Mouse (Mus musculus) liver, embryonic 16.5 days (tissue): ENCODE data around the gene Rln1. TPM values are rescaled to one million over a fixed set of nuclear protein-coding genes. Genes with fewer than 3 reads are reported as not detected.

Experiments used
- ATAC-seq: fragments of 200-750 bp; cut with Nextera tagmentation; 2 replicates; pipeline ENCODE4 v1.8.0; 2017; ENCODE audit warnings: low read depth, mild to moderate bottlenecking, moderate number of reproducible peaks, moderate library complexity
- H3K27ac ChIP-seq: fragments of 300-500 bp; sonication (generic); 2 replicates; pipeline ENCODE4 v1.5.1; 2014; ENCODE audit warnings: mild to moderate bottlenecking, low read length
- H3K27me3 ChIP-seq: fragments of 300-500 bp; sonication (generic); 2 replicates; pipeline ENCODE4 v1.6.1; 2014; ENCODE audit warnings: low read depth, low read length, mixed read lengths; ENCODE audit not compliant: control insufficient read depth, insufficient read depth
- H3K36me3 ChIP-seq: fragments of 300-500 bp; sonication (generic); 2 replicates; pipeline ENCODE4 v1.6.1; 2014; ENCODE audit warnings: mild to moderate bottlenecking; ENCODE audit not compliant: control insufficient read depth, insufficient read depth
- H3K4me1 ChIP-seq: fragments of 300-500 bp; sonication (generic); 2 replicates; pipeline ENCODE4 v1.6.1; 2014; ENCODE audit warnings: low read depth, low read length, mixed read lengths; ENCODE audit not compliant: control insufficient read depth
- H3K4me2 ChIP-seq: fragments of 300-500 bp; sonication (generic); 2 replicates; pipeline ENCODE4 v1.6.1; 2014; ENCODE audit warnings: low read depth, low read length, mixed read lengths
- H3K4me3 ChIP-seq: fragments of 300-500 bp; sonication (generic); 2 replicates; pipeline ENCODE4 v1.5.1; 2014; ENCODE audit warnings: low read depth, mild to moderate bottlenecking, low read length
- H3K9ac ChIP-seq: fragments of 300-500 bp; sonication (generic); 2 replicates; pipeline ENCODE4 v1.6.1; 2014; ENCODE audit warnings: low read depth, low read length
- H3K9me3 ChIP-seq: fragments of 300-500 bp; sonication (generic); replicated peaks from 2 replicates; pipeline ENCODE4 v1.6.1; 2016; ENCODE audit warnings: low read length; ENCODE audit not compliant: control insufficient read depth
- WGBS: fragments of 180-500 bp; shearing (Covaris S2); extraction: QIAGEN DNeasy Blood & Tissue Kit; methylation state at CpG from one replicate; pipeline ENCODE4 v1.1.7; 2014; ENCODE audit not compliant: insufficient replicate concordance; 5-methylcytosine and 5-hydroxymethylcytosine counted together
- polyA plus RNA-seq: library from polyadenylated mRNA; unstranded; fragments of >200 nt; fragmentation: Nextera tagmentation; extraction: Ambion mirVana; gene quantifications from 2 replicates; pipeline ENCODE4 v1.2.1, GENCODE M21; 2015

Rln1 gene
- not detected in 2 replicates for polyA plus RNA-seq

- H3K9ac ChIP-seq, result no peak within 1 kb of the TSS; the same call in 1 of the 2 replicates
- peak within 1 kb of the TSS; percentile 16 for H3K4me3 ChIP-seq
- peaks cover 25% of the 10 kb centered on the region for H3K27me3 ChIP-seq
- no peaks in the 10 kb centered on the region for H3K36me3 ChIP-seq
- no peak within 1 kb of the TSS for H3K27ac ChIP-seq
- WGBS, result 10% methylated on average over 23 of the region's 23 CpGs
- H3K4me2 ChIP-seq, result peak within 1 kb of the TSS; percentile 44
- ATAC-seq, result no peak
- H3K9me3 ChIP-seq, result no peaks in the 10 kb centered on the region
- no peaks in the 10 kb centered on the region for H3K4me1 ChIP-seq
Observed at GRCm38 (mm10) chr19:29334068-29334745, at the start of gene Rln1. Rln1 (minus strand) TSS chr19:29334670.

GRCm38 (mm10) chr19:29383368-29383767 is 48.9 kb upstream of the Rln1 start:
- no peak overlapping the region for H3K4me2 ChIP-seq
- H3K4me1 ChIP-seq, result no peaks in the 10 kb centered on the region; the same call in 1 of the 2 replicates
- WGBS, result 84% methylated on average over 5 of the region's 5 CpGs
- no peak for ATAC-seq
- no peaks in the 10 kb centered on the region for H3K9me3 ChIP-seq
- H3K27ac ChIP-seq, result no peak overlapping the region
- H3K9ac ChIP-seq, result no peak overlapping the region
- H3K36me3 ChIP-seq, result no peaks in the 10 kb centered on the region
- H3K4me3 ChIP-seq, result no peak overlapping the region
- no peaks in the 10 kb centered on the region for H3K27me3 ChIP-seq

GRCm38 (mm10) chr19:29379839-29380603 is 45.6 kb upstream of the Rln1 start:
- H3K36me3 ChIP-seq, result no peaks in the 10 kb centered on the region
- no peak overlapping the region for H3K4me3 ChIP-seq
- H3K9me3 ChIP-seq, result no peaks in the 10 kb centered on the region
- H3K4me1 ChIP-seq, result no peaks in the 10 kb centered on the region; the same call in 1 of the 2 replicates
- 65% methylated on average over 14 of the region's 14 CpGs for WGBS
- no peak overlapping the region for H3K9ac ChIP-seq
- ATAC-seq, result peak; percentile 63
- H3K4me2 ChIP-seq, result no peak overlapping the region
- peak overlapping the region; percentile 60 for H3K27ac ChIP-seq
- H3K27me3 ChIP-seq, result no peaks in the 10 kb centered on the region

GRCm38 (mm10) chr19:29376382-29376781 is 41.9 kb upstream of the Rln1 start:
- 54% methylated on average over 3 of the region's 3 CpGs for WGBS

GRCm38 (mm10) chr19:29374947-29375346 is 40.5 kb upstream of the Rln1 start:
- Histone ChIP-seq H3K36me3 (no peaks in the 10 kb centered on the region), H3K4me1 (peaks cover 8% of the 10 kb centered on the region), H3K27ac (no peak overlapping the region), H3K27me3 (no peaks in the 10 kb centered on the region), H3K4me2 (no peak overlapping the region), H3K9ac (no peak overlapping the region), H3K9me3 (no peaks in the 10 kb centered on the region), H3K4me3 (no peak overlapping the region)
- 79% methylated on average over 9 of the region's 9 CpGs for WGBS
- no peak for ATAC-seq

More at GRCm38 (mm10) chr19:29376382-29376781, 41.9 kb upstream of the Rln1 start:
- no peak overlapping the region for H3K4me3 ChIP-seq
- H3K27ac ChIP-seq, result no peak overlapping the region
- peaks cover 6% of the 10 kb centered on the region for H3K4me1 ChIP-seq
- no peak overlapping the region for H3K9ac ChIP-seq
- no peaks in the 10 kb centered on the region for H3K27me3 ChIP-seq
- no peaks in the 10 kb centered on the region for H3K36me3 ChIP-seq
- H3K4me2 ChIP-seq, result no peak overlapping the region
- no peaks in the 10 kb centered on the region for H3K9me3 ChIP-seq
- ATAC-seq, result no peak

- Histone ChIP-seq H3K9me3 (no peaks in the 10 kb centered on the region), H3K9ac (no peak overlapping the region), H3K36me3 (no peaks in the 10 kb centered on the region), H3K27ac (no peak overlapping the region), H3K4me2 (no peak overlapping the region), H3K27me3 (no peaks in the 10 kb centered on the region), H3K4me1 (peaks cover 8% of the 10 kb centered on the region), H3K4me3 (no peak overlapping the region)
- ATAC-seq, result no peak
- 73% methylated on average over 11 of the region's 11 CpGs for WGBS
Observed at GRCm38 (mm10) chr19:29373438-29373837, 39.0 kb upstream of the Rln1 start.

- no peak overlapping the region for H3K4me3 ChIP-seq
- H3K36me3 ChIP-seq, result no peaks in the 10 kb centered on the region
- no peaks in the 10 kb centered on the region for H3K9me3 ChIP-seq
- H3K4me1 ChIP-seq, result peaks cover 8% of the 10 kb centered on the region
- no peak overlapping the region for H3K27ac ChIP-seq
- ATAC-seq, result no peak
- WGBS, result 61% methylated on average over 3 of the region's 3 CpGs
- no peak overlapping the region for H3K4me2 ChIP-seq
- no peaks in the 10 kb centered on the region for H3K27me3 ChIP-seq
- no peak overlapping the region for H3K9ac ChIP-seq
Observed at GRCm38 (mm10) chr19:29372621-29373020, 38.2 kb upstream of the Rln1 start.

- Histone ChIP-seq H3K27me3 (no peaks in the 10 kb centered on the region), H3K4me3 (peak overlapping the region; percentile 30), H3K4me2 (peak overlapping the region; percentile 47), H3K27ac (peak overlapping the region; percentile 0; the same call in 1 of the 2 replicates), H3K4me1 (peaks cover 12% of the 10 kb centered on the region), H3K9me3 (no peaks in the 10 kb centered on the region), H3K9ac (no peak overlapping the region; the same call in 1 of the 2 replicates), H3K36me3 (no peaks in the 10 kb centered on the region)
- 53% methylated on average over 4 of the region's 4 CpGs for WGBS
- no peak for ATAC-seq
Observed at GRCm38 (mm10) chr19:29372138-29372537, 37.7 kb upstream of the Rln1 start.
